Mouse (Mus musculus) erythroid progenitor cell, adult 5-6 weeks (primary cell): Measurements from ENCODE around the gene Cdk6. TPM values are rescaled to one million over a fixed set of nuclear protein-coding genes. Genes with fewer than 3 reads are reported as not detected.

Source experiments
- ATAC-seq: replicated peaks from 2 replicates; pipeline ENCODE4 v1.8.0; 2016; ENCODE audit warnings: moderate number of reproducible peaks, mild to moderate bottlenecking, moderate TSS enrichment, inconsistent platforms; ENCODE audit not compliant: poor library complexity, low FRiP score, severe bottlenecking
- total RNA-seq, 2 experiments: library from RNA; stranded (forward) in 1 of 2; stranded (reverse) in 1 of 2; fragments of 150-400 nt in 1 of 2; fragments of 186-747, 209-891 nt in 1 of 2; gene quantifications; 2 replicates each; pipeline versions ENCODE4 v1.2.3 to v1.2.4; 2015 to 2017; ENCODE audit warnings: low replicate concordance in 2 of 2

The Cdk6 gene
- total RNA-seq, 2 experiments from 2014 or later: 10.4 to 26.8 TPM

DNA sequence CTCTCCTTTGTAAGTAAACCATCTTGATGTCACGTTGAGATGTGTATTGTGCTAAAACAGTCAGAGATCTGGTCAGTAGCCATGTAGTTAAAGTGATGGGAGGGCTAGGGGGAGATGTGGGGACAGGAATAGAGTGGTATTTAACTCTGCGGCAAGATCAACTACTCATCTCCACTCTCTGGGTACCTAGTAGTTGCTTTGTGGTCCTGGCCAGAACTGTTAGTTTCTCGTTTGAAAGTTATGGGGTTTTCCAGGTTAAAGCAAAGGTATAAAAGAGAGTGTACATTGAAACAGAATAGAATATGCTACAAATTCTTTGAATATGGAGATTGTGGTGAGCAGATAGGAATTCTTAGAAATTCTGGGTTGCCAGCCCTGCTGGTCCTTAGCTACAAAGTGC, 136.4 kb downstream of the Cdk6 start:
- ATAC-seq: no peak

DNA sequence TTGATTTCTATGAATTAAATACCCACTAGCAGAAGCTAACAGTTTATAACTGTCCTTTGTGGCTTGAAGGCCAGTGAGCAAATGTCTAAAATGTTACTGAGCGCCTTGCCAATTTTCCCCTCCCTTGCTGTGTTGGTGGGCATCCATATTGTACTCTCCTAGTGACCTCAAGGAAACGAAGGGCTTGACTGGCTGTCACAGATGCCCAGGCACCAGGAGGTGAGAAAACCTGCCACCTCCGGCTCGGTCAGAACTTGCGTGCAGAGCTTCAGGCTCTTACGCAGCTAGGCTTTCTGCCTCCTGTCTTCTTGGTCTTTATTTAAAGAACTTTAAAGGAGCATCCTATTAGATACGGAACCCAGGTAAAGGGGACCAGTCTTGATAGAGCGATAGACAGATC, 136.9 kb downstream of the Cdk6 start:
- ATAC-seq: no peak

DNA sequence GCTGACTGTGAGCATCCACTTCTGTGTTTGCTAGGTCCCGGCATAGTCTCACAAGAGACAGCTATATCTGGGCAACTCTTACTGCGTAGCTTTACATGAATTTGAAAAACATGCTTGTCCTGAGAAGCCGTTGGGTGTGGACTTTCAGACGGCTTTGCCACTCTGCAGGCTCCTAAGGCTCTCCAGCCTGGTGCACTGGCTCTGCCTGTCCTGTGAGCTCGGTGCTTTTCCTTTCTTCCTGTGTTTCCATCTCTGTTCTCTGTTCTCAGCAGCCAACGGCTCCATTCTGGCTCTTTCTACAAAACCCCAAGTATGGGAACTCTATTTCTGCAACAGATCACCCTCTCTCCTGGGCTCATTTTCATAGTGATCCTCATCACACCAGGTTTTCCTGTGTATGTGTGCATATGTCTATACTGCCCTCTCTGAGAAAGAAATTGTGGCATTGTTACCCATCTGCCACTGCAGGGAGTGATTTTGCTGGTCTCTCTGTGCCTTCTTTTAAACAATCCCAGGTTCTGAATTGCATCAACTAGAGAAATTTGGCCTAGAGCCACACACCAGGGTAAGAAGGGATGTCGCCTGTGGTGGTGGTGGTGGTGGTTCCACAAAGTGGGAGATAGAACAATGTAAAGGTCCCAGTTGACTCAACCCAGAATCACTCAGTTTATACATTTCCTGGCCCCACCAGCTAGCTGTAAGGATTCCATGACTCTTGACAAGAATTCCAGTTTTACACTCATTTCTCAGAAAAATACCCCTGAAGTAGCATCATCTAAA, 137.9 kb downstream of the Cdk6 start:
- ATAC-seq: no peak

DNA sequence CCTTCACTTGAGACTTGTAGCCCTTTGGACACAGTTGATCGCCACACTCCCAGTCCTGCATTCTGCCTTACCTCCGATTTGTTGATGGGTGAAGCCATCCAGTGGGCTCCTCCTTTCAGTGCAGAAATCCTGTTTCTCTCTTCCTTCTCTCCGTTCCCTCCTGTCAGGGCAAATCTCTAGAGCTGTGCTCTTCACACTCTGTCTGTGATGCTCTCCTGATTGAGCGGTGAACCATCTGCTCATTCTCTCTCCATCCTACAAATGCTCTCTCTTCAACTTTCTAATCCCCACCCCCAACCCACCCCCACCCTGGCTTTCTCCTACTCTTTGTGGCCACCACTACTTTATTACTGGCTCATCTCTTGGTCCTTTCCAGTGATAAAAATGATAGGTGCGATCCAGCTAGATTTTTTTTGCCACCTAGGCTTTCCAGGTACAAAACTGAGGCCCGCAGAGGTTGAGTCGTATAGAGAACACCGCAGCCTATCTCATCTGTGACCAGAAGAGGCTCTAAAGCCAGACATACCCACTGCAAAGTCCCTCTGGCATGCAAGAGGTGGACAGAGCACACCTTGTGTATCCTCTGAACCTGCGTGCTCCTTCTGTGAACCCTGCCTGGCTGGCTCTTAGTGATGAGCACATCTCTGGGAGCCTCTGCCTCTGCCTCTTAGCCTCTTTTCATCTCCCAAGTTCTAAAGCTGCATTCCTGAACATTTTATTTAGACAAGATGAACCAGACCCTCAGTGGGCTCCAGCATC, 139.5 kb downstream of the Cdk6 start:
- ATAC-seq: no peak

DNA sequence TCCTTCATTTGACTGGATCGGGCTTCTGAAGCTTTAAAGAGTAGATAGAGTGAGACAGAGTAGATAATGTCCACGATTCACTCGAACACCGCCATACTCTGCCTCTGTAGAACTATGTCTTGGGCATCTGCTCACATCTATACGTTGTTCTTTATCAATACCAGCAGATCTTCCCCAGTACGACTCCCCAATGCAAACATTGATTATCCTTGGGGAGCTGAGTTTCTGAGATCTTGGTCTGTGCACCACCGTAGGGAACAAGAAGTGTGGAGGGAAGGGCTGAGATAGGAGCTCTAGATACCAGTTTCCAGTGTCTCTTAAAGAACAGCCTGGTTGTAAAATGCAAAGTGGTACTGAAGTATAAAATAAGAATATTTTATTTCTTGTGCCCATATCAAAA, 141.2 kb downstream of the Cdk6 start:
- ATAC-seq: no peak

DNA sequence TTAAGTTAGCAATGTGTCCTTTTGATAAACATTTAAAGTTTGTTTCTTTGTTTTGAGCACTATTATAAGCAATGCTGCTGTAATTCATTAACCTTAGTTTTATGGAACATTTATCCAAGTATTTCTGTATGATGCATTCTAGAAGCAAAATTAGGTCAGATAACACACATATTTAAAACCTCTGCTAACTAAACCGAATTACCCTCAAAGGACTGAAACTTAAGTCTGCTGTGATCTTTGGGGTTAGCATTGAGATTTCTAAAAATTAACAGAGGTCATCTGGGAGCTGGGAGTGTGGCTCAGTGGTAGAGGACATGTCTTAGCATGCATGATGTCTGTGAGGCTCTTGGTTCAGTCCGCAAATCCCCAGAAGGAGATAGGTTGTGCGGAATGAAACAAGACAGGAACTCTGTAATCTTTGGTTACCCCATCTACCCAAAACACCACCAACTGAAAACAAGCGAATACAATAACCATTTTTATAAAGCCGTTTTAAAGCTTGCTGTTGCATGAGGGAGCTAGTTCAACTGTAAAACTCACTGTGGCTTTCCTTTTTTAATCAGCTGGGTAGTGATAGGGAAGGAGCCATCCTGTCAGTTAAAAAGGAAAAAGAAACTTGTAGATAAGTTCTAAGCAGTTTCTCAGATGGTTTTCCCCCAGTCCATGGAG, 141.9 kb downstream of the Cdk6 start:
- no peak for ATAC-seq

DNA sequence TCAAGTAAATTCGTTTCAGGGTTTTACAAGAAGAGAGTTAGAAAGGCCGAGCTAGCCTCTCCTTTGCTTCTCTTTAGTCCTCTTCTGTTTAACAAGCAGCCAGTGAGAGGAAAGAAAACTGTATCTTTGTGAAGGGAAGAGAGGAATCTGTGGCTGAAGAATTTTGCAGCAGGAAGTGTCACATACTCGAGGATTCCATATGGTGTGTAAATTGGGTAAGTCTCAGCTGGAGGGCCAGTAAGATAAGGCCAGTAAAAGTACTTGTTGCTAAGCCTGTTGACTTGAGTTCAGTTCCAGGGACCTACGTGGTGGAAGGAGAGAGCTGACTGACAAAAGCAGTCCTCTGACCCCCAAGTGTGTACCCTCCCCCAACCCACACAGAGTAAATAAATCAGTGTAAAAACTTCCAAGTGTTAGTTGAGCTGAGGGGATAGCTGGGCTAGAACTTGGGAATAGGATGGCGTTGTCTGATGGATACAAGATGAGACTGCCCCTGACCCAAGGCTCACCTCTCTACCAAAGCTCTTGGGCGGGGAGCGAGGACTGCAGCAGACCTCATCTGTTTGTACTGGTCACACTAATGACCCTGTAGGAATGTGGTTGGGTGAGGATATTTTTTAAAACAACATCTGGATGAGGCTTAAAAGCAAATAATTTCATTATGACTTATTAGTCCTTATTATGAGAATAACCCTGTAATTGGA, 145.4 kb downstream of the Cdk6 start:
- no peak for ATAC-seq

DNA sequence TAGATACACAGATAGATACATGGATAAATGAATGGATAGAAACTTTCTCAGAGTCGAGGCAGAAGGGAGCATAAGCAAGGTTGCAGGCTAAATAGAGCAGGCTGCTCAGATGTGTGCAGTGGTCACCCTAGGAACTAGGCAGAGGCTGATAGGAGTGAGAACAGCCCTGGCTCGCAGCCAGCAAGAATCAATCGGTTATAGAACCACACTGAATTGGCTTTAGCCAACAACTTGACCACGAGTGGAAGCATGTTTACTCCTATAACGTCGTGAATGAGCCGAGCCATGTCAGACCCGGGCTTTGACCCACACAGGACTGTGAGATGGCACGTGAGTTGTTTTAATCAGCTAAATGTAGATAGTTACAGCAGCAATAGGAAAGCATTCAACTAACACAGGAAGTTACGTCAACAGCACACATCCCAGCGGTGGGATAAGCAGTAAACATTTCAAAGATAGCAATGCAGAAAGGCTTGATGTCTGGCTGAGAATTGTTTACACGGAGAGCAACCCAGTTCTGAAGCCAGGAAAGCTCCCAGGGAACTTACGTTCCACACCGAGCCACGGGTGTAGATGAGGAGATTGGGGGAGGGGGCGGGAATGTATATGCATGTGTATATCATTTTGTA, 147.0 kb downstream of the Cdk6 start:
- ATAC-seq: no peak

DNA sequence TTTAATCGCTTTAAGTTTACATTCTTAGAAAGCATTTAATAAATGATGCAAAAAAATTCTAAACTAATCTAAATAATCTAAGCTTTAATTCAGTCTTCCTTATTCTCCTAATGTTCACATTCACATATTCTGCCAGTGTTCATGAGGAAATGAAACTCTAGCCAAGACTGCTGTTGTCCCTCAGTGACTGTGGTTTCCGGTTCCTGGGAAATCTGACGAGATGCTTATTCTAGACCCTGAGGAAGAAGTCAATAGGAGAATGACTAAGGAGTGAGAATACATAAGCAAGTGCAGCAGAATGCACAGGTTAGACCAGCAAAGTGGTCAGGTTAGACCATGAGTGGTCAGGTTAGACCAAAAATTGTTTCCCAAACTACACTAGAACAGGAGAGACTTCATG, 149.1 kb downstream of the Cdk6 start:
- ATAC-seq: no peak

DNA sequence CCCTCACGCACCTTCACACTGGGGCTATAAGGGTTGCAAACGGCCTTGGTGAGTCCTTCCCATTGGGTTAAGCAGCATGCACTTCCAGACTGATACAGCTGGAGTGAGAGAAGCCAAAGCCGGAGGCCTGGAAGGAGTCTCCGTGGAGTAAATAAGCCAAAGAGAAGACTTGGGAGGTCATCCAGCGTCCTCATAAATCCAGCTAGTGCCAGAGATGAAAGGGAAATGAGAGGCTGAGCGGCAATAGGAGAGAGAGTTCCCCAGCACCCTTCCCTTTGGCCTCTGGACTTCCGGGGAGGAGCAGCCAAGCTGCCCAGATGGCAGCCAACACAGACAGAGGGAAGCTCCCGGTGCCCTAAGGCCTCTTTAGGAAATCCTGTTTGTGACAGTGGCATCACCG, 149.8 kb downstream of the Cdk6 start:
- no peak for ATAC-seq

DNA sequence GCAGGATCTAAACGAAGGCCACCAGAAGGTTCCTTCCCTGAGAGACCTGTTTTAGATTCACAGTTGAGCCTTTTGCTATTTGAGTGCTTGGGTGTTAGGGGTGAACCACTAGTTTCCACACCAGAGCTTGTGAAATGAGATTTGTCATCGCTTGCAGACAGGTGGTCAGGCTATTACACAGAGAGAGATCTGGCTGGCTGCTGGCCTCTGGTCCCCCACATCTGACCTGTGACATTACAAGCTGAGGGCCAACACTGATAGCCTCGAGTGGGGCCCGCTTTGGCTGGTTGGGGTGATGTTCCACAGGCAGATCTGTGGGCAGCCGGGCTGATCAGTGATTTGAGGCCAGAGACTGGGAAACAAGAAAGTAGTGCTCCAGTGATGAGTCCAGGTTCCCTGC, 150.6 kb downstream of the Cdk6 start:
- ATAC-seq: no peak

DNA sequence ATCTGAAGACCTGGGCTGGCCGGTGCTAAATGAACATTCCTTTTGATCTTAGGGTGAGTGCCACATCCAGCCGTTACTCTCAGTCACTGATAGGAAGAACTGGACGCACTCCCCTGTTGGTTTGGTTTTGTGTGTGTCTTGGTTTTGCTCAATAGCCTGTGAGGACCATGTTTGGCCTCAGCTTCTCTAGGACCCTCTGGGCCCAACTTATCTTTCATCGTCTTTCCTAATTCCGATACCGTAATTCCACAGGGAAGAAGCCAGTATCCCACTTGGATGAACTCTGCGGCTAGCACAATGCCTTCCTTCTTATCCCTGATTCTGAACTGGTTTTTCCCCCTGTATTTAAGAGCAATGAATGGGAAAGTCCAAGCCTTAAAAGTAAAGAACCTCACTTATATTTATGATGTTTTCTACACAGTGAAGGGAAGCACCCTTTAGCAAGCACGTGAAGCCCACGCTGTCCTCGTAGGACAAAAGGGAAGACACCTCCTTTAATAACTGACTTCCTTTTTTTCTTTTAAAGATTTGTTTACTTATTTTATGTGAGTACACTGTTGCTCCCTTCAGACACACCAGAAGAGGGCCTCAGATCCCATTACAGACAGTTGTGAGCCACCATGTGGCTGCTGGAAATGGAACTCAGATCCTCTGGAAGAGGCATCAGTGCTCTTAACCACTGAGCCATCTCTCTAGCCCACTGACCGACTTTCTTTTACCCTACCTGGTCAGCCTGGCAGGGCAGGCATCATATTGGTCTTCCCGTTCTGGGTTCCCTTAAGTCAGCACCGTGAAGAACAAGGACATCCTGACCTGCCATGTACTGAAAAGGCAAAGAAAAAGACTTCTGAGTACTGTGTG, 151.7 kb downstream of the Cdk6 start:
- ATAC-seq: no peak

DNA sequence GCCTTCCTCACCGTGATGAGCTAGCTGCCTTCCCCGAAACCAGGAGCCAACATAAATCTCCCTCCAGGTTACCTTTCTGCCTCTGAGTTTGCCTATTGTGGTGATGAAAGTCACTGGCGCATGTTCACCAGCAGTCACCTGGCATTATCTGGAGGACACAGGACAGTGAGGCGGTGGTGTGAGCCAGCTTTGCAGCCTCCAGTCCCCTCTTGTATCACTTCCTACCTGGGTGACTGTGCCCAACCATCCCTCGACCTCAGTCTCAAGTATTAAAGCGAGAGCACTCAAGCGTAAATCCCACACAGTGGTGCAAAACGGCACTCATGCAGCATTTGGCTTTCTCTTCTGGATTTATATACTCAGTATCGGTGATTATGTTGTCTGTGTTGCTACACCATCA, 152.7 kb downstream of the Cdk6 start:
- no peak for ATAC-seq

DNA sequence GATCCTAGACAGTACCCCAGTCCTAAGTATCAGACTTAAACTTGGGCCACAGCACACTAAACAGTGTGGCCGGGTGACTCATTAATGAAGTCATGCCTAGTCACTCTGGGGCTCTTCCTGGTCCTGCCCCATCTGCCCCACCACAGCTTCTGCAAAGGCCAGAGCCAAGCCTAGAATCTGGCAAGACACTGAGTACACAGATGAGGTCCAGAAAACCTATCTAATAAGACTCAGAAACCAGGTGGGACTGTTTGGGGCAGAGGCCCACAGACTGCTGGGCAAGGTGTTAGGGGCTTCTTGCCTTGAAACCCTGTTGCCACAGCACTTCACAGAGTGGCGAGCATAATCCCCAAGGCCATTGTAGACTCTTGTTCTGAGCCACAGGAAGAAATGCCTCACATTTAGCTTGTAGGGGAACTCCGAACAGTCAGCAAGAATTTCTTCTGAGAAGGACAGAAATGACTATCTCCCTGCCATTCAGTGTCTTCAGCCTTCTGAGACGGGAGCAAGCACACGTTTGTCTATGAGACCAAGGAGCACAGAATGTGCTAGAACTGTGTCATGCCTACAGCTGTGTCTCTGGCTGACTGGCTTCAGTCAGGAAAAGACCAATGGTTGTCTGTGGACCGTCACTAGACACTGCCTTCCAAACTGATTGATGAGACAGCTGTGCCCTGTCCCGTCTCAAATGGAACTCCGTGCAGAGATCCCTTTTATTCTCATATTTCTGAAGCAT, 153.3 kb downstream of the Cdk6 start:
- no peak for ATAC-seq

DNA sequence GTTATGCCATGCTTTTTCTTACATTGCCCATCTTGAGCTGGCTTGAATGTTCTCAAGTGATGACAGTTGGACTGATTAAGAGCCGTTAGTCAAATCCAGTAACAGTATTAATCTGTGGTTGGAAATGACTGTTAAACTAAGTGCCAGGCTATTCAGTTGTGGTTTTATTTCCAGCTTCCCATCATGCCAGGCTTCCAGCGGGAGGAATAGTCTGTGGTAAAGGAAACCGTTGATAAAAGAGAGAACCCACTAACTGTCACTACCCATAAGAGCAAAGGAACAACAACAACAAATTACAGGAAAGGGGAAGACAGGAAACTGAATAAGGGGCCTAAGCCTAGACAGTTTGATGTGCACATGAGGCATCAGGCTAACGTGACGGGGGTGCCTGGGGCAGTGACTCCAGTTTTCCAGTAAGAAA, 156.2 kb downstream of the Cdk6 start:
- no peak for ATAC-seq

DNA sequence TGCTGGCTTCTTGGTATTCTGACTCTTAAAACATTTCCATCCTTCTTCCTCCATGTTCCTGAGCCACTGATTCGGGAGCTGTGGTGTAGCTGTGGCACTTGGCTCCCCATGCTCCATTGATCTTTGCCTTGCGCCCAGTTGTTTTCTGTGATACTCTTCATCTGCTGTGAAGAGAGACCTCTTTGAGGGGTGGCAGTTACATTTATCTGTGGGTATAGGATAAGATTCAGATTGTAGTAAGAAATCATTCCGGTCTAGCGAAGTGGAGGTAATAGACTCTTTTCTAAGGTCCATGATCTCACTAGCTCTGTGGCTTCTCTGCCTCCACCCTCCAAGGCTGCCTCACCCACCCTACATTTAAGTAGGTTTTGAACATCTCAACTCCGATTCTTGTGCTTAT, 159.0 kb downstream of the Cdk6 start:
- no peak for ATAC-seq

DNA sequence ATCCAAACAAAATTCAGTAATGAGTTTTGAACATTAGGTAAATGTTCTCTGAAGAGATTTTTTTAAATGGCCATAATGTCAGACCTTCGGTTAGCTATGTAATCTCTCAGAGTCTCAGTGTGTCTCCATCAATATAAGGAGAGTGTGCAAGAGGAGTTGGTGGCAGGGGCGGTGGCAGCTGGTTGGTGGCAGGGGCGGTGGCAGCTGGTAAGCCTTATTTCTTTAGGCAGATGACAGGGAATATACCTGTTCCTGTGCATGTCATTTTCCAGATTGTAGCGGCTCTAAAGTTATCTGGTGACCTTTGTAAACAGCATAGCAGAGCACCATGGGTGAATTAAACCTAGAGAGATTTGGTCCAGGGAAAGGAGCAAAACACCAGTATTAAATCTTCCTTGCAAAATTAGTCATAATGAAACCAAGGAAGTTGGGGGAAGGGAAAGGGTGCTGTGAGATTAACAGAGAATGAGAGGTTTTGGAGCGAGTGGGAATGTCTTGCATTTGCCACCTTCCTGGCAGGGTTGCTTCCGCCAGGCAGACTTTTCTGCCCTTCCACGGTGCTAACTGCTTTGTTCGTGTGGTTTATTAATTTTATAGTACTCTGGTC, 159.8 kb downstream of the Cdk6 start:
- no peak for ATAC-seq

DNA sequence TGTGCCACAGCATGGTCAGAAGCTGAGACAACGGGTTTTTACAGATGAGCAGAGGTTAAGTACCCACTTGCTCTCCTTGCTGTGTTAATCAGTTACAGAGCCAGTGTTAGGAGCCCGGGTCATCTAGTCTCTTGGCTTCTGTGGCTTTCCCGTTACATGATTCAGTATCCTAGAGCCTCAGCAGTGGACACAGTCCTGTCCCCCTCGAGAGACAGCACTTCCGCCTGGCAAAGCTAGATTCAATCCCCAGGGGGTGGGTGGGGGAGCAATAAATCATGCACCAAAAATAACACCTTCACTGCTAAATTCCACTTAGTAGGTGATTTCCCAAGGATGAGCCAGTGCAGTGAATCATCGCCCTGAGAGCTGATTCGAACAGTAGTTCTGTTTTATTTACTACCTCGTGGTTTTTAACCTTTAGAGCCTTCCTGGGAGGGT, 160.3 kb downstream of the Cdk6 start:
- ATAC-seq: no peak
